Mouse (Mus musculus) left cerebral cortex, adult 18-20 months (tissue): Measurements from ENCODE around the gene Sox1. TPM values are rescaled to one million over a fixed set of nuclear protein-coding genes. Genes with fewer than 3 reads are reported as not detected.

Experiments used
- microRNA-seq, 2 experiments: library from miRNA; unstranded; fragments of <30 nt; microRNA quantifications; one replicate each; pipeline ENCODE4 v1.2.0; 2021
- total RNA-seq, 2 experiments: library from RNA; stranded (reverse); gene quantifications; 2 replicates each; pipeline ENCODE4 v1.2.3; 2021

Gene Sox1
- total RNA-seq, 2 experiments from 2014 or later, result 9.4 to 10.6 TPM

Small RNAs within 50 kb of the gene (microRNA-seq; reads per million reads assigned to microRNA genes)
- 0 reads per million in 2 experiments for gene Gm25239

Other genes with a start within 250 kb of the Sox1 start
- gene A230072I06Rik, start 116.5 kb upstream of the Sox1 start, total RNA-seq, result not detected
- gene Spaca7, start 177.7 kb downstream of the Sox1 start, total RNA-seq, result not detected